Mouse (Mus musculus) ovary, postnatal 14 days (tissue): ENCODE measurements around the gene Cdc7.

Experiments
- DNase-seq: peaks from one replicate; pipeline ENCODE4 v3.0.0; 2022; ENCODE audit warnings: low spot score

The Cdc7 gene

GRCm38 (mm10) chr5:106991300-106991929 is 27.3 kb downstream of the Cdc7 start:
- DNase-seq, result no peak

GRCm38 (mm10) chr5:106994716-106995115 is 30.6 kb downstream of the Cdc7 start:
- DNase-seq, result no peak

GRCm38 (mm10) chr5:106995886-106996538 is 31.9 kb downstream of the Cdc7 start:
- peak; percentile 54 for DNase-seq

- DNase-seq, result no peak
Measured at GRCm38 (mm10) chr5:106996539-106997244, 32.6 kb downstream of the Cdc7 start.

- no peak for DNase-seq
Measured at GRCm38 (mm10) chr5:107001396-107002090, 37.4 kb downstream of the Cdc7 start.

- no peak for DNase-seq
Measured at GRCm38 (mm10) chr5:107002091-107002416, 37.9 kb downstream of the Cdc7 start.

- DNase-seq, result no peak
Measured at GRCm38 (mm10) chr5:107009721-107010120, 45.6 kb downstream of the Cdc7 start.

GRCm38 (mm10) chr5:107010300-107010699 is 46.2 kb downstream of the Cdc7 start:
- DNase-seq, result no peak

GRCm38 (mm10) chr5:107011316-107012029 is 47.4 kb downstream of the Cdc7 start:
- DNase-seq, result no peak

- DNase-seq, result no peak
Measured at GRCm38 (mm10) chr5:107012030-107012715, 48.1 kb downstream of the Cdc7 start.

- DNase-seq, result no peak
Measured at GRCm38 (mm10) chr5:107013393-107013792, 49.3 kb downstream of the Cdc7 start.

GRCm38 (mm10) chr5:107014146-107014545 is 50.0 kb downstream of the Cdc7 start:
- no peak for DNase-seq

- no peak for DNase-seq
Measured at GRCm38 (mm10) chr5:107015046-107015421, 50.9 kb downstream of the Cdc7 start.

- DNase-seq, result no peak
Measured at GRCm38 (mm10) chr5:107015422-107016081, 51.4 kb downstream of the Cdc7 start.

GRCm38 (mm10) chr5:107016538-107016937 is 52.4 kb downstream of the Cdc7 start:
- DNase-seq, result no peak

GRCm38 (mm10) chr5:107017544-107017943 is 53.4 kb downstream of the Cdc7 start:
- no peak for DNase-seq

- no peak for DNase-seq
Measured at GRCm38 (mm10) chr5:107019057-107019456, 54.9 kb downstream of the Cdc7 start.

- no peak for DNase-seq
Measured at GRCm38 (mm10) chr5:107019904-107020303, 55.8 kb downstream of the Cdc7 start.

GRCm38 (mm10) chr5:107020366-107020765 is 56.2 kb downstream of the Cdc7 start:
- DNase-seq, result no peak

- no peak for DNase-seq
Measured at GRCm38 (mm10) chr5:107021291-107022063, 57.4 kb downstream of the Cdc7 start.
